Mouse (Mus musculus): ENCODE measurements at regions not wholly inside any gene's neighbourhood (a gene's known extent, or its start where the extent isn't known, plus 50 kb on each side); places are given as distances from the start of the nearest gene placed in this dataset.
"Not testable (repeated sequence)": the region's sequence is repeated elsewhere in the genome, so short reads cannot be mapped to it uniquely, and the experiment has no call there.

DNA sequence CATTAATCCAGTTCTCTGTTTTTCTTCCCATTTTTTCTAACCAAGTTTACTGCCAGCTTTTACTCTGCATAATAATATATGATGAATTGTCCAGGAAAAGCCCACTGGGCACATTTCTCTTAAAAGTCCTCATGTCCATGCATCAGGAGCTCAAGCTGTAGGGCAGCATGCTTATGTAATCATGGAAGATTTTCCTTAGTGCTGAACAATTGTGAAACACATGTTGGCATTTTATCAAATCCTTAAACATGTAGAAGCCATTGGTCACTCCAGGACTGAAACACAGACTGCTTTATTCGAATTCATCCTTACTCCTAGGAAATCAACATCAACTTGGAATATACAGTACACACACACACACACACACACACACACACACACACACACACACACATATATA is 198.4 kb downstream of the Lyplal1 start:
- ATAC-seq (replicated peaks; ENCODE audit: low read depth, poor library complexity, severe bottlenecking) = no peak

DNA sequence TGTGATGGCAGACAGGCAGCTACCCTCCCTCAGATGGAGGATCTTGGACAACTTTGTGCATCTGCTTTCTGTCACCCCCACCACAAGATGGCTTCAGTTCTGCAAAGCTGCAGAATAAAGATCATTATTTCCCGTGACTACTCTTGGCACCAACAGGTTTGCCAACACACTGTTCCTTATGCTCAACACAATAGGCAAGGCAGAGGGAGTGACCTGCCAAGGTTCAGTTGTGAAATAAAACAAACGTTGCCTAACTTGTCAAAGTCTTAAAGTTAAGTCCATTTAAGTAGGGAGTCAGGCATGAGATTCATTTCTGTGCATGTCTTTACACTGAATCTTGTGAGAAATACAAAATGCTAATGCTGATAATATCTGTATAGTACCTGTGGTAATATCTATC is 193.4 kb downstream of the Lyplal1 start:
- no peak for ATAC-seq (replicated peaks; ENCODE audit: low read depth, poor library complexity, severe bottlenecking)

DNA sequence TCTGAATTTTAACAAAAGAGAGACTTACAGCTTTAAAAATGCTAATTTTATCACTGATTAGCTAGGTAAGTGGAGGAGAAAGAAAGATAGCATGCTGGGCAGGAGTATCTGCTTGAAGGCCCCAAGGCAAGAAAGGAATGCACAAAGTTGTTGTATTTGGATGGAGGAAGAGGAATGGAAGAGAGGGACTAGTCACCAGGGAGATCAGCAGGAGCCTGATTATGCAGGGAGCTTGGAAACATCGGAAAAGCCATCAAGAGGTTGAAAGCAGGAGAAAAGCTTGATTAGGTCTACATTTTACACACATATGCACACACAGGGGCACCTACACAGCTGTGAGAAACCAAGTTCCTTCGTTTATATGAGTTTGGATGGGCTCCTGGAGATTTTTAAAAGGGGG is 188.1 kb downstream of the Lyplal1 start:
- no peak for ATAC-seq (replicated peaks; ENCODE audit: low read depth, poor library complexity, severe bottlenecking)

DNA sequence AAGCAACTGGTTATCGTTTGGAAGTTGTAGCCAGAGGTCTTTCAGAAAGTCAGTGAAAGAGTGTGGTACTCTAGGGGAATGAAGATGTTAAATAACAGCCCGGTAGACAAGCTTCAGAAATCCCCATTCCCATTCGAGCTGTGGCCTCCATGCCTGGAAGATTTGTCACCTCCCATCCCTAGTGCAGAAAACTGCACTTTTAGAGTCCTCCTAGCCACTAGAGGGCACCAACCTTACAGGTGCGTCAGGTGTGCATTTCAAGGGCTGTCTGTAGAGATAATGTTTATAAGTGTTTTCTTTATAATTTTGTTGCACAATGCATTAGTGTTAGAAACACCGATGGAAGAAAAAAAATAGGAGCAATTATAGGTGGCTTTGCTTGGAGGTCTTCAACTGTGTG is 187.3 kb downstream of the Lyplal1 start:
- no peak for ATAC-seq (replicated peaks; ENCODE audit: low read depth, poor library complexity, severe bottlenecking)

DNA sequence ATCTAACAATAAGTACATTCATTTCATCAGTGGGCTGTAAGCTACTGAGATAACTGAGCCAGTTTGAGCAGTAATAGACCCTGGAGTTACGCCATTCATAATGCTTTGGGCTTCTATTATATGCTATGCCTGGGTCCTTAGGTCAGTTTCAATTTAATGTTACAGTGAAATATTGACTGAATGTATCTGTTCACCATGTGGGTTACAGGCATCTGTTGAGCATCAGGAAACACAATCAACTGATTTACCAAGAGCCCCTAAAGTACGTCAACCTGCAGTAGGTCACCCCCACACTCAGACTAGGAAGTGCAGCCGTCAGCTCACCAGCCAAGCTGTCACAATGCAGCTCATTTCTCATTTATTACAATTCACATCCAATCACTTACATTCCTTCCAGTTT is 183.5 kb downstream of the Lyplal1 start:
- ATAC-seq (replicated peaks; ENCODE audit: low read depth, poor library complexity, severe bottlenecking) = no peak

DNA sequence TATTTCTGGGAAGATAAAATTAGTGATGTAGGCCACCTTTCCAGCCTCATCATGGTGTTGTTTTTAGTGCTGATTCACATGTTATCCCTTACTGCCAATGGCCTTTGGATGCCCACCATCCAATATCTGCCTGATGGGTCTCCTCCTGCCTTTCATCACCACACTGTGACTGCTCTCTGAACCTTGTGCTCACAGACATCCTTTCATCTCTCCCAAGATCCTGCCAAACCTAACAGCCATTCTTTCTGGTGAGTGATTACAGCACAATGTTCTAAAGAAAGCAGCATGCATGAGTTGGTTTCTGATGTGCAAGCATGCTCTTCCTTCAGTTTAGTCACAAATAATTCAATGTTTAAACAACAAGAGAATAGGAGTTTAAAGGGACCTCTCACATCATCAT is 180.1 kb downstream of the Lyplal1 start:
- ATAC-seq (replicated peaks; ENCODE audit: low read depth, poor library complexity, severe bottlenecking) = no peak

DNA sequence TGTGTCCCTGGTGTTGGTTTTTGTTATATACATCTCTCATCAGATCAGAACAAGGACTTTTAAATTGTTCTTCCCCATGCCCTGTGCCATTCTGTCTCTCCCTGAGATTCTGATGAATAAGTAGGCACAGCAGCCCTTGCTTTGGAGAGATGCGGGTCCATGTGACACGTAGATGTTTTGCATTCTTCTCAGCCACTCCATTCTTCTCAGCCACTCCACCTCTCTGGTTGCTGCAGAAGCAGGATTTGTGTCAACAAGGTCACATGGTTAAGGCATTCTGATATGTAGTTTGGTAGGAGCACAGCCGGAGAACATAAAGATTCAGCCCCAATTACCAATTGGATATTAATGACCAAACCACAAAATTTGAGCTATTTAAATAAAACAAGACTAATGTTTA is 177.2 kb downstream of the Lyplal1 start:
- ATAC-seq (replicated peaks; ENCODE audit: low read depth, poor library complexity, severe bottlenecking) = no peak

DNA sequence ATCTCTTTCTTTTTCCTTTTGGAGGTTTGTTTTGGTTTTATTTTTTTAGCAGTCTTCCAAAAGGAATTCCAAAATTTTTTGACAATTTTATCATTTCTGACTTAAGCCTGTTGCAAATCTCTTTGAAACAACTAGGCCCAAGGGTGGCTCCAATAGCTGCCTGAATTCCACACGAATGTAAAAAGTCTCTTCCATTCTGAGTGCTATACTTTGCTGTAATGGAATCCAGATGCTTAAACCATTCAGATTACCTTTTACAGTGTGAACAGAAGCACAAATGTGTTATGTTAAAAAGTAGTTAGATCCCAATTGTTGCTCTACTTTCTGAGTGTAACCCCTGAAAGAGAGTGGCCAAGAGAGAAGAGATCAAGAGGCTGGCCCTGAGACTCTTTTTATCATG is 176.6 kb downstream of the Lyplal1 start:
- no peak for ATAC-seq (replicated peaks; ENCODE audit: low read depth, poor library complexity, severe bottlenecking)

DNA sequence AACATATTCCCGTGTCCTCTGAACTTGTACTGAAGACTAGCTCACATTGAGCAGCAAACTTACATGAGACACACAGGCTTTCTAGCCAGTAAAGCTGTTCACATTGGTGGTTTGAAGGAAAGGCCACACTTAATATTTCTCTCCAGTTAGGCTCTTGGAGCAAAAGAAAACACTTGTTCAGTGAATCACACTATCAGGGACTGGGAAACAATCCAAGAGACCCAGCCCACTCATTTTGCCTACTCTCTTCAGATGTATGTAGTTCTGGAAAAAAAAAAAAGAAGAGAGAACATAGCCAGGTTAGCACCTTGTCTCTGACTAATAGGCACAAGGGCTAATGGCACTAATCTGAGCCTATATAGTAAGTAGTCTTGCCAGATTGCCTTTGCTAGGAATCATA is 165.9 kb downstream of the Lyplal1 start:
- ATAC-seq (replicated peaks; ENCODE audit: low read depth, poor library complexity, severe bottlenecking) = no peak

DNA sequence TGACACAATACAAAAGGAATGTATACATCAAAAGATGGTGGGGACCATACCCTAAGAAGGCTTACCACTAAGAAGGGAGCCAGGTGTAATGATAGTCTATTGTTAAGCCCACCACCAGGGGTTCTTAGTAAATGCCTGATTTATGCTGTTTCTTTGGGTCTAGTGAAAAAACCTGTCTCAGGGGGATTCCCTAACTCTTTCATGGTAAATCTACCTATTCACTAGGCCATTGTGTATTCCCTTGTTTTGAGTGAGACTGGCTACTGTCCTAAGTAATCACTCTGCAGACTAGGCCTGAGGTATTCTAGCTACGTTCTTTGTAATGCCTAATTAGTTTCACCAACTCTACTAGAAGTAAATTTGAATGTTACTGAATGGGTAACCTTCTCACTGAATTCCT is 161.3 kb downstream of the Lyplal1 start:
- ATAC-seq (replicated peaks; ENCODE audit: low read depth, poor library complexity, severe bottlenecking) = not testable (repeated sequence)

DNA sequence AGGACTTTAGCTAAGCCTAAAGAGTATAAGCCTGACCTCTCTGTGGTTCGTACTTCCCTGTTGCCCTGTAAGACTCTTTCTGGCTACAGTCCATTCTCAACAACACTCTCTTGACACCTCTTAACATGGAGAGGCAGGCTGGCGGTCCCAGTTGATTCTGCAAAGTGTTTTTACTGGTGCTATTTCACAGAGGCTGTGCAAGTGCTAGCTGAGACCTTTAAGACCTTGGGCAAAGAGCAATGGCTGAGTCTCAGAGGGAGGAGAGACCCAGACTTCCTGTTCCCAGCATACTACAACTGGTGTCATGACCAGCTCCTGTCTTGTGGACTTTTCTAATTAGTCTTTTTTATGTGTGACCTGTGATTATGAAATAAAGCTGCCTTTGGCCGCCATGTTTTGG is 159.6 kb downstream of the Lyplal1 start:
- no peak for ATAC-seq (replicated peaks; ENCODE audit: low read depth, poor library complexity, severe bottlenecking)

DNA sequence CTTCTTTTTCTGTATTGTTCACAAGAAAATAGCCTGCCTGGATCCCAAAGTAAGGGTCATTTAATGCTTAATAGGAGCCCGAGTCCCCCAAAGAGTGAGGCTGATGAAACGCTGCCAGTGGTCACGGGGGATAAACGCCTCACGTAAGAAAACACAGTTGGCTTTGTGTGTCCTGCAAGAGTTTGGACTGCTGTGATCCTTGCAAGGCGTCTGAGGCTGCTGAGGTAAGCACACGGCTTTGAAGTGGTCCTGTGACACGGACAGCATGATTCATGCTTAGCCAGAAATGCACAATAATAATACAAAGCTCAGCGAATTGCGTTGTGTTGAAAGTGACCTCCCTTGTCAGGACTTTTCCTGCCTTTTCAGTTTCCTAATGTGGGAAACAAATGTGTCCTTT is 158.8 kb downstream of the Lyplal1 start:
- ATAC-seq (replicated peaks; ENCODE audit: low read depth, poor library complexity, severe bottlenecking) = no peak

DNA sequence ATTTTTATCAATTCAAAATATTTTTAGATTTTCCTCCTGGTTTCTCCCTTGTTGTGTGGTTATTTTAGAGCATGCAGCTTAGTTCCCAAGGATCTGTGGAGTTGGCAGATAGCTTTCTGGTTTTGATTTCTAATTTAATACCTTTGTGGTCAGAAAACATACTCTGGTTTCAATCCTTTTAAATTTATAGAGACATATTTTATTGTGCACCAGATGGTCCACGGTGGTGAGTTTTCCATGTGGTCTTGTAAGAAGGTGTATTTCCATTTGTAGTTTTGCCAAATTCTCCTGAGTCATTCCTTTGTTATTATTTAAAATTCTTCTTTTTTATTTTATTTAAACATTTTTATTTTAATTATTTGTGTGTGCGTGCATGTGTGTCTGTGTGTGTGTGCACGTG is 154.5 kb downstream of the Lyplal1 start:
- ATAC-seq (replicated peaks; ENCODE audit: low read depth, poor library complexity, severe bottlenecking) = no peak

DNA sequence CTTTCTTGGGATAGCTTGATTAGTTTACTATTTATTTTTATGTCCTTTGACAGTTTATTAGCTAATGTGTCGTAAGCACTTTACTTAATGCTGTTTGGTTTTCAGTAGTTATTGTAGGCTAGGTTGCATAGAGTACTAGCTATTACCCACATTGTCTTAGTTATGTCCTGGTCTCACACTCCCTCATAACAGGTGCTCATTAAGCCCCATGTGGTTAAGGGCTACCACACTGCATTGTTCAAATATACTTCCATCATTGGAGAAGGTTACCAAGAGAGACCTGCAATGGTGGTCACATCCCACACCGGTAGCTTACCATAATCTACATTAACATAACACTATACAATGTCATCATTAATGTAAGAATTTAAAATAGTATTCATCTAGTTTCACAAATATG is 153.3 kb downstream of the Lyplal1 start:
- no peak for ATAC-seq (replicated peaks; ENCODE audit: low read depth, poor library complexity, severe bottlenecking)

DNA sequence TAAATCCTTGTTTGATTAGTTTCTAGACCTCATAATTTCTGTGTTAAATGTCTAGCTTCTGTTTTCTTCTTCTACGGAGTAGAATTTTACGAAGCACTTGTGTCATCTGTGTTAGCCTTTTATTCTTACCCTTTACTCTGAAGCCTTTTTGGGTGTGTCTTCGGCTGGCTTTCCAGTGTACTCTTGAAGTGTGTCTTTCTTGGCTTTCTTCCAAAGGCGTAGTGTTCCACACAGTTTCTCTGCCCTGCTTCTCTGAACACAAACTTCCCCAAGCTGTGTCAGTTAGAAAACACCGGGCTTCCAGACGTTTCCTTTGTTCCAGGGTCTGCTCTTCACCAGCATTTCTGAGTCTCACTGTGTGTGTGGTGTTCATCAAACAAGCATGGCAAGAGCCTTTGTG is 152.7 kb downstream of the Lyplal1 start:
- ATAC-seq (replicated peaks; ENCODE audit: low read depth, poor library complexity, severe bottlenecking) = no peak

DNA sequence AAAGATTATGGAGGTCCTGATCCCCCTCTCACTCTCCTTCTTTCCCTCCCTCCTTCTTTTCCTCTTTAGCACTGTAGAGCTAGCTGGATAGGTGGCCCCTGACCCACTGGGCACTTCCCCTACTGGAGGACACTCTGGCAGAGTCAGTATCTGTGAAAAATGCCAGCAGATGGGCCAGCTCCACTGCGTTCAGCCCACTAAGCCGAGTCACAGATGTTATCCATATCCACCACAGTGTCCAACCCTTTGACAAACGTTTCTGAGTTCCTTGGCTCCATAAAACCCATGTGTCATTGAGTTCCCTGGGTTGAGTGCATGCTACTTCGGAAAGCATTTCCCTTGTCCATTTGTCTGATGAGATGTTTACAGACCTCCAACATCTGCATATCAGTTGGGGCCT is 149.9 kb downstream of the Lyplal1 start:
- no peak for ATAC-seq (replicated peaks; ENCODE audit: low read depth, poor library complexity, severe bottlenecking)

DNA sequence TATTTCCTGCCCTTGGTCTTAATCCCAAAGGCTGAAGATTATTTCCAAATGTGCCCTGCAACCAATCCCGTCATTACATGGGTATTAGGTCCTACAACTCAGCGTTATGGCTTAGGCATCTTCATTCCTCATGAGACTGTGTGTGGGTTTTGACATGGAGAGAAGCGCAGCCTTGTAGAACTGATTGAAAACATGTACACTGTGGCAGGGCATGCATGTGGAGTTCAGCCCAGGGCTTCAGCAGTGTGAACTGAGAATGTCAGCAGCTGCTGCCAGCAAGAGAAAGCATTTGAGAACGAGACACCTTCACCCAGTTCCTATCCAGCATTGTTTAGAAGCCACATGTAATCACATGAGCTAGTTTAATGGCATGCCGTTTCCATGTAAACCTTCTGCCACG is 149.3 kb downstream of the Lyplal1 start:
- ATAC-seq (replicated peaks; ENCODE audit: low read depth, poor library complexity, severe bottlenecking) = no peak

DNA sequence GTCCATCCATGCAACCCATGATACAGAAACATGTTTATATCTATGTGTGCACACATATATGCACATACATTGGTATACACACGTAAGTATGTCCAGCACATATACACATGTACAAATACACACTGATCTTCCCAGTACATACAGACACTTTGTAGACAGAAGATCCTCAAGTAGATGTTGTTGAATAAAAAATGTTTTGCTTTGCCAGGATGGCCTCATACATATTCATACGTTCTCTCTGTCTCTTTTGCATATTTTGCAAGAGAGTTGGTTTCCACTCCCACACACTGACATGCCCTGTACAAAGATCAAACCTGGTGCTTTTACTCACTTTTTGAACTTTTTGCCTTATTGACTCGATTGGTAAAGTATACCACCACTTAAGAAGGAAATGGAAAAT is 148.5 kb downstream of the Lyplal1 start:
- no peak for ATAC-seq (replicated peaks; ENCODE audit: low read depth, poor library complexity, severe bottlenecking)

DNA sequence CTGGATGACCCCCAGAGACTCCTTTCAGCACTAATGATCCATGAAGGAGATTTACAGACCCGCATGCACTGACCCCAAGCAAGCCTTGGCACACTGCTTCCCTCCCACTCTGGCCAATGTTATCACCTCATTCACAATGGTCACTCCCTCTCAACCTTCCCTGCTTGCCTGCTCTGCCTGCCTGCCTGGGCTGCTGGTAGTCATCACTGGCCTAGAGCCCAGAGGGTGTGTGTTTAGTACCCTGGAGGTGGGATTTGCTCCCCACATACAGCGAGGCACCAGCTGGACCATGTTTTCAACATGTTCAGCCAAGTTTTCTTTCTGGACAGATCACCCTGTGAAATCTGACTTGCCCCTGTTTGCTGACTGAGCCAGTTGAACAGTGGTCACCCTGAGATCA is 147.9 kb downstream of the Lyplal1 start:
- ATAC-seq (replicated peaks; ENCODE audit: low read depth, poor library complexity, severe bottlenecking) = no peak

DNA sequence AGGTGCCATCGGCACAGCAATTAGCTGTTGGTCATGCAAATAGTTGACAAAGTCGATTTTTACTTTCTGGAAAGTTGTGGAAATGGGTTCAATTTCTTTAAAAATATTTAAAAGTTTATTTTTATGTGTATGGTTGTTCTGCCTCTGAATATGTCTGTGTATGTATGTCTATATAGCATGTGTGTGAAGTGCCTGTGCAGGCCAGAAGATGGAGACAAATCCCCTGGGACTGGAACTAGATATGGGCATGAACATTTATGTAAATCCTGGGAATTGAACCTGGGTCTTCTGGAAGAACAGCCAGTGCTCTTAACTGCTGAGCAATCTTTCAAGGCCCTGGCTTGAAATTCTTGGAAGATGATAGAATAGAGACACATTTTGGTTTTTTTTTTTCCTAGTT is 140.0 kb downstream of the Lyplal1 start:
- no peak for ATAC-seq (replicated peaks; ENCODE audit: low read depth, poor library complexity, severe bottlenecking)

DNA sequence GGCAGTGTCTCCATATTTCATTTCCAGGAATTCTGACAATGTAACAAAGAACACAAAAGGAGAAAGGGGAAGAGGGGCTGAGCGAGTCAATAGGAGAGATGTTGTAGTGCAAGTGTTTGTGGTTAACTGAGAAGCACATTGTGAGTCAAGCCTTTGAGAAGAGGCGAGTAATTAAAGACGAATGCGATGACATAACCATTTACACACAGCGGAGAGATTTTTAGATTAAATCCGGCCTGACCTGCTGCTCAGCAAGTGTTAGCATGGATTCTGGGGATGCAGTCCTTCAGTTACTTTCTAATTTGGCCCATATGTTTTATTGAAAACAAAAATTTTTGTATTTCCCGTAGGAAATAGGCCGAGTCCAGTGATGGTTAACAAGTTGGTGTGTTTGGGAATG is 127.7 kb downstream of the Lyplal1 start:
- no peak for ATAC-seq (replicated peaks; ENCODE audit: low read depth, poor library complexity, severe bottlenecking)

DNA sequence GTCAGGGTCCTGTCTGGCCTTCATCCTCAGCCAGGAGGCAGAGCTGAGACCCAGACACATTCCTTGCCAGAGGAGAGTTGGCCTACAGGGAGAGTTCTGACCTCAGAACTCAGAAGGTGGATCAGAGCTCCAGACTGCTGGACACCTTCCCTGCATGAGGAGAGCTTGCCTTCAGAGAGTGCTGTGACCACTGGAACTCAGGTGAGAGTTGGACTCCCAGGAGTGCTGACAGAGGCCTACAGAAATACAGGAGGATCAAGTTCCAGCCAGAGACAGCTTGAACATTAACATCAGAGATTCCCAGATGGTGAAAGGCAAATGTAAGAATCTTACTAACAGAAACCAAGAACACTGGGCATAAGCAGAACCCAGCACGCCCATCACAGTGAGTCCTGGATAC is 117.0 kb downstream of the Lyplal1 start:
- ATAC-seq (replicated peaks; ENCODE audit: low read depth, poor library complexity, severe bottlenecking) = not testable (repeated sequence)

DNA sequence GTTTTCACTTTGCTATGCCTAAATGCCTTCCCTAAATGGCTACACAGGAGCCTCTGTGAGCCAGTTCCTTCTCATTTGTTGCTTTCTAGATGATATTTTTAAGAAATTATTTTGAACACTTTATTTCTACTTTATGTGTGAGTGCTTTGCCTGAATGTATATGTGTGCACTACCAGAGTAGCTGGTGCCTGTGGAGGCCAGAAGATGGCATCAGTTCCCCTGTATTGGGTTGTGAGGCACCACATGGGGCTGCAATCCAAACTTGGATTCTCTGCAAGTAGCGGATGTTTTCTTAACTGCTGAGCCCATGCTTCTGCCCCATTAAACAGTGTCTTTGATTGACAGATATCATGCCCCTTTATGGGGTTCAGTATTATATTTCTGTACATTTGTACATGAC is 103.7 kb downstream of the Lyplal1 start:
- no peak for ATAC-seq (replicated peaks; ENCODE audit: low read depth, poor library complexity, severe bottlenecking)

Data from common myeloid progenitor, adult 5-6 weeks (primary cell).